Mouse (Mus musculus): ENCODE measurements around the gene Rsph4a. TPM values are rescaled to one million over a fixed set of nuclear protein-coding genes. Genes with fewer than 3 reads are reported as not detected.

Gene Rsph4a
- 0.43 TPM for polyA plus RNA-seq (2014; fragmentation: Illumina TruSeq; extraction: RNeasy Lipid Tissue Mini Kit (QIAGEN cat#74804); ENCODE audit: low read depth, low replicate concordance)

GRCm38 (mm10) chr10:33904530-33905481 is at the start of gene Rsph4a:
Gene Rsph4a, plus strand, starts transcription at chr10:33905111.

GRCm38 (mm10) chr10:33857421-33857820 is 47.5 kb upstream of the Rsph4a start, which contains the start of gene Sult3a1:
Gene Sult3a1, plus strand, starts transcription at chr10:33857721.

GRCm38 (mm10) chr10:33950803-33951583 is 46.1 kb downstream of the Rsph4a start, which contains the start of gene Zup1:
Gene Zup1, minus strand, starts transcription at chr10:33951269.

Other genes with a start within 250 kb of the Rsph4a start
- 0.52 TPM for gene Sult3a2, start 118.4 kb upstream of the Rsph4a start, polyA plus RNA-seq (2014; fragmentation: Illumina TruSeq; extraction: RNeasy Lipid Tissue Mini Kit (QIAGEN cat#74804); ENCODE audit: low read depth, low replicate concordance)
- 0.28 TPM for gene Sult3a1, start 47.4 kb upstream of the Rsph4a start, polyA plus RNA-seq (2014; fragmentation: Illumina TruSeq; extraction: RNeasy Lipid Tissue Mini Kit (QIAGEN cat#74804); ENCODE audit: low read depth, low replicate concordance)
- gene Zup1, start 46.2 kb downstream of the Rsph4a start, polyA plus RNA-seq (2014; fragmentation: Illumina TruSeq; extraction: RNeasy Lipid Tissue Mini Kit (QIAGEN cat#74804); ENCODE audit: low read depth, low replicate concordance) = 67.7 TPM
- 175 TPM for gene Rwdd1, start 114.5 kb downstream of the Rsph4a start, polyA plus RNA-seq (2014; fragmentation: Illumina TruSeq; extraction: RNeasy Lipid Tissue Mini Kit (QIAGEN cat#74804); ENCODE audit: low read depth, low replicate concordance)
- gene Trappc3l, start 132.5 kb downstream of the Rsph4a start, polyA plus RNA-seq (2014; fragmentation: Illumina TruSeq; extraction: RNeasy Lipid Tissue Mini Kit (QIAGEN cat#74804); ENCODE audit: low read depth, low replicate concordance) = not detected
- gene Calhm4, start 139.2 kb downstream of the Rsph4a start, polyA plus RNA-seq (2014; fragmentation: Illumina TruSeq; extraction: RNeasy Lipid Tissue Mini Kit (QIAGEN cat#74804); ENCODE audit: low read depth, low replicate concordance) = not detected
- gene Calhm5, start 191.4 kb downstream of the Rsph4a start, polyA plus RNA-seq (2014; fragmentation: Illumina TruSeq; extraction: RNeasy Lipid Tissue Mini Kit (QIAGEN cat#74804); ENCODE audit: low read depth, low replicate concordance) = 0.07 TPM
- 0.27 TPM for gene Calhm6, start 222.9 kb downstream of the Rsph4a start, polyA plus RNA-seq (2014; fragmentation: Illumina TruSeq; extraction: RNeasy Lipid Tissue Mini Kit (QIAGEN cat#74804); ENCODE audit: low read depth, low replicate concordance)